9 mouse cellular contexts compared by ENCODE assay signal in genomic region chr2:72096345-72096744, GRCm38 (mm10).
DNase-seq lines count a peak whose midpoint lies in the region; ATAC-seq and TF ChIP-seq lines count a peak whose summit lies in the region.
"Had no signal": no experiment of that assay in that cellular context is flagged by ENCODE, and none has a peak within 500 bp of the region (broad histone marks: within the 10 kb centered on the region; RNA-seq: fewer than 3 reads in every experiment).

No protein-coding gene starts in this region.

- H3K9me3 ChIP-seq in G1E (replicated peaks) = no peaks in the 10 kb centered on the region
- H3K9me3 ChIP-seq: lung, embryonic 15.5 days had no signal

- peak; percentile 65 for TF ChIP-seq CTCF in left cerebral cortex, adult 2 months (IDR thresholded peaks at IDR 0.05)
- TF ChIP-seq CTCF in G1E (IDR thresholded peaks at IDR 0.05; ENCODE audit: low read depth, low read length) = 0 out of 2 replicates have a peak, but pooled peaks have one; percentile 23

- intact Hi-C loops in left cerebral cortex, adult 2 months (cut with DNase I) = no loop called here

- H3K36me3 ChIP-seq in G1E (replicated peaks) = no peaks in the 10 kb centered on the region
- H3K36me3 ChIP-seq: lung, embryonic 15.5 days had no signal

- no peak overlapping the region for H3K27ac ChIP-seq in left cerebral cortex, adult 2 months
- H3K27ac ChIP-seq: lung, embryonic 15.5 days had no signal

- no peak overlapping the region for H3K4me3 ChIP-seq in left cerebral cortex, adult 2 months
- H3K4me3 ChIP-seq in G1E (ENCODE audit: low read depth, low read length) = no peak overlapping the region
- H3K4me3 ChIP-seq: lung, embryonic 15.5 days had no signal

- DNase-seq in left cerebral cortex, adult 2 months (ENCODE audit: extremely low spot score in 1 of 2, low spot score in 2 of 2) = no peak
- no peak for DNase-seq in left cerebral cortex, adult 11 months (ENCODE audit: low spot score)
- DNase-seq in G1E (ENCODE audit: low spot score) = no peak
- DNase-seq in adrenal gland, postnatal 25 days = peak; percentile 84
- no peak for DNase-seq in frontal cortex, postnatal 36 days (ENCODE audit: low spot score in 2 of 2)
- no peak for DNase-seq in cerebellum, adult 11-12 months

- no peaks in the 10 kb centered on the region for H3K27me3 ChIP-seq in G1E (ENCODE audit: insufficient read depth, low read length)
- H3K27me3 ChIP-seq: lung, embryonic 15.5 days had no signal

- no peaks in the 10 kb centered on the region for H3K4me1 ChIP-seq in G1E (ENCODE audit: insufficient read depth, low read depth, low read length)

- no peak for ATAC-seq in G1E (ENCODE audit: extremely low read depth, insufficient number of reproducible peaks, low FRiP score, poor library complexity, severe bottlenecking)
- peak; percentile 71 to 75 for ATAC-seq in hematopoietic stem cell, adult 5-6 weeks (replicated peaks in 1 of 2; ENCODE audit: insufficient read depth in 1 of 2, low FRiP score in 2 of 2, low TSS enrichment in 1 of 2, low read depth in 1 of 2, poor library complexity in 2 of 2, severe bottlenecking in 2 of 2)
- ATAC-seq in megakaryocyte-erythroid progenitor cell, adult 5-6 weeks (replicated peaks; ENCODE audit: low FRiP score, low TSS enrichment, poor library complexity, severe bottlenecking) = peak; percentile 78; the same call in 1 of the 2 replicates
